Mouse (Mus musculus): ENCODE results near the gene Itih3.

Gene Itih3

DNA sequence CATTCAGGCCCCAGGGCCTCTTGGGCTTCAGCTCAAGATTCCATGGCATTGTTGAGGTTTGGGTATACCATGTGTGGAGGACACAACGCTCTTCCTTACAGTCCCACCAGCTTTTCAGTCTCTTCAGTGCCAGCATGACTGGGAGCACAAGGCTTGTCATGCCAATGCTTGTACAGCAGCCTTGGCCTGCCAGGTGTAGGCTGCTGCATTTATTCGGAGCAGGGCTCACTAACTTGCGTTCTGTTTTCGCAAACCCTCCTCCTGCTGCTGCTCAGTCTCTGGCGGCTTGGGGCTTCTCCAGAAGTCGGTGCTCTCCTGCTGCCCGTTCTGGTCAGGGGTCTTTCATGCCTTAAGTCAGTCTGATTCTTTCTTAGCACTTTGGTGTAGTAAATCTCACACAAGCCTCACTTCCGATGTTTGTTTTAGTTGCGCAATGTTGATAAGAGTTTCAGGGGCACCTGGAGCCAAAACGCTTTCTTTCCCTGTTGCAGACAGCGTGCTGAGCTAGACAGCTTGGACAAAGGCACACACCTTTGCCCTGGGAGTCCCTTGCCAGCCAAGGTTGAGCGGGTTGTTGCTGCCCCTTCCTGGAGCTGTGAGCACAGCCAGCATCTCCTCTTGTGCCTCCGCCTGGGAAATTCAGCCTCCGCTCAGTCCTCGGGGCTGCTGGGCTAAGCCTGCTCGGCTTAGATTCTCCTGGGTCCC lies 62.0 kb downstream of the Itih3 start:
- DNase-seq (ENCODE audit: low read depth, low spot score), result no peak

All from WW6 (cell line).